Mouse (Mus musculus) stomach, postnatal 0 days (tissue): ENCODE data around the gene Hyal1.

Experiments used
- CTCF ChIP-seq: IDR thresholded peaks from 2 replicates; pipeline ENCODE4 v1.5.1; 2016; ENCODE audit warnings: antibody characterized with exemption, low read depth, mild to moderate bottlenecking, moderate library complexity
- EP300 ChIP-seq: optimal IDR thresholded peaks from 2 replicates; pipeline ENCODE3; 2016; ENCODE audit warnings: antibody characterized with exemption

GRCm38 (mm10) chr9:107567702-107568319 is 8.9 kb upstream of the Hyal1 start, which contains the start of gene Hyal2:
- TF ChIP-seq EP300: no peak
- TF ChIP-seq CTCF: 0 out of 2 replicates have a peak, but pooled peaks have one; percentile 16
